In the genomic region with DNA sequence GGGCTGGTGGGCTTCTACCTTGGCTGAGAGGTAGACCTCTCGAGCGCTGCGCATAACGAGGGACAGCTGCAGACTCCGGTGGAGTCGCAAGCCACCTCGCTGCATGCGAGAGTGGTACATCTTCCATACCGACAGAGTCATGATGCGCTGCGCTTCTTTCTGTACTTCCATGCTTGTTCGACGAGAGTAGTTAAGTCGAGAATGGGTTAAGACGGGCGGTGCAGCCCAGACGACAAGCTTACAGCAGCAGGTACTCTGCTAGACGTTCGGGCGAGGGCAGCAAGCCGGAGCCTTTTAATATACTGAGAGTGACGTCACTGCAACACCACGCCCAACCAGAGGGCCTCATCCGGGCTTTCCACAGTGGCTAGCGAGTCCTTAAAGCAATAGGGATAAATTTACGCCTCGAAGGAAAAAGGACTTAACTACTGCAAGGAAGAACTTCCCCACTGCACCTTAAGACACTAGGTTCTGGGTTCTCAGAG, we compare ENCODE assay signal across 8 mouse cellular contexts. TPM values are rescaled to one million over a fixed set of nuclear protein-coding genes. Genes with fewer than 3 reads are reported as not detected.
DNase-seq lines count a peak whose midpoint lies in the region; ATAC-seq and TF ChIP-seq lines count a peak whose summit lies in the region.

A gene (minus strand): TSS at position 272 of the 485 bp plus-strand sequence.

- peak within 1 kb of the TSS; percentile 97 for H3K27ac ChIP-seq in CH12.LX (ENCODE audit: insufficient read depth, low read depth)
- H3K27ac ChIP-seq in forebrain, embryonic 11.5 days (ENCODE audit: low read depth, low read length), result peak within 1 kb of the TSS; percentile 87
- H3K27ac ChIP-seq in heart, embryonic 16.5 days (ENCODE audit: low read length), result peak within 1 kb of the TSS; percentile 90
- H3K27ac ChIP-seq in liver, embryonic 14.5 days, result peak within 1 kb of the TSS; percentile 98
- peak within 1 kb of the TSS; percentile 99 for H3K27ac ChIP-seq in stomach, embryonic 15.5 days

- peak within 1 kb of the TSS; percentile 68 to 97 (median 80) for H3K4me3 ChIP-seq in CH12.LX (replicated peaks in 1 of 3; ENCODE audit: low read depth in 2 of 3, low read length in 2 of 3, poor library complexity in 1 of 3)
- peak within 1 kb of the TSS; percentile 88 for H3K4me3 ChIP-seq in forebrain, embryonic 11.5 days (ENCODE audit: low read depth, low read length)
- H3K4me3 ChIP-seq in heart, embryonic 16.5 days (ENCODE audit: low read length), result peak within 1 kb of the TSS; percentile 76
- peak within 1 kb of the TSS; percentile 85 to 89 for H3K4me3 ChIP-seq in liver, embryonic 14.5 days (ENCODE audit: insufficient read depth in 1 of 2, low read depth in 2 of 2, low read length in 2 of 2)
- peak within 1 kb of the TSS; percentile 89 for H3K4me3 ChIP-seq in stomach, embryonic 15.5 days (replicated peaks)

- peak; percentile 100 for TF ChIP-seq POLR2A in CH12.LX (IDR thresholded peaks at IDR 0.05; ENCODE audit: low read depth, low read length)

- TF ChIP-seq CTCF in CH12.LX (conservative IDR thresholded peaks at IDR 0.05 in 1 of 2, IDR thresholded peaks at IDR 0.05 in 1 of 2; ENCODE audit: low read depth in 2 of 2, low read length in 2 of 2), result no peak
- TF ChIP-seq CTCF in liver, embryonic 14.5 days (IDR thresholded peaks at IDR 0.05; ENCODE audit: low read depth), result 0 out of 2 replicates have a peak, but pooled peaks have one; percentile 4

- peak within 1 kb of the TSS; percentile 95 for H3K9ac ChIP-seq in CH12.LX (ENCODE audit: insufficient read depth, low read depth)
- H3K9ac ChIP-seq in forebrain, embryonic 11.5 days (ENCODE audit: low read length), result peak within 1 kb of the TSS; percentile 89
- peak within 1 kb of the TSS; percentile 89 for H3K9ac ChIP-seq in heart, embryonic 16.5 days (ENCODE audit: low read length)
- peak within 1 kb of the TSS; percentile 81 for H3K9ac ChIP-seq in liver, embryonic 14.5 days (replicated peaks)
- H3K9ac ChIP-seq in stomach, embryonic 15.5 days, result peak within 1 kb of the TSS; percentile 82

- H3K4me2 ChIP-seq in CH12.LX (ENCODE audit: insufficient read depth, low read depth, poor library complexity, severe bottlenecking), result peak within 1 kb of the TSS; percentile 82
- peak within 1 kb of the TSS; percentile 98 for H3K4me2 ChIP-seq in forebrain, embryonic 11.5 days (ENCODE audit: low read depth, low read length, severe bottlenecking)
- peak within 1 kb of the TSS; percentile 86 for H3K4me2 ChIP-seq in heart, embryonic 16.5 days (ENCODE audit: low read depth, low read length)
- peak within 1 kb of the TSS; percentile 98 for H3K4me2 ChIP-seq in liver, embryonic 14.5 days (ENCODE audit: low read depth)
- peak within 1 kb of the TSS; percentile 78 for H3K4me2 ChIP-seq in stomach, embryonic 15.5 days

- peak; percentile 64 for TF ChIP-seq EP300 in CH12.LX (IDR thresholded peaks at IDR 0.05; ENCODE audit: low read length)
- TF ChIP-seq EP300 in liver, embryonic 14.5 days (IDR thresholded peaks at IDR 0.05; ENCODE audit: low read depth), result no peak

- WGBS in forebrain, embryonic 11.5 days, result under 1% methylated on average over 27 of the region's 27 CpGs
- 0% methylated on average over 27 of the region's 27 CpGs for WGBS in heart, embryonic 16.5 days
- under 1% methylated on average over 27 of the region's 27 CpGs for WGBS in liver, embryonic 14.5 days (ENCODE audit: insufficient replicate concordance)
- WGBS in stomach, embryonic 15.5 days, result 0% methylated on average over 27 of the region's 27 CpGs

- peaks cover 7 to 37% of the 10 kb centered on the region in 2 experiments for H3K4me1 ChIP-seq in CH12.LX (ENCODE audit: control insufficient read depth in 1 of 2, insufficient read depth in 2 of 2)
- H3K4me1 ChIP-seq in forebrain, embryonic 11.5 days (replicated peaks; ENCODE audit: control insufficient read depth, insufficient read depth, low read length), result peaks cover 6% of the 10 kb centered on the region
- peaks cover 30% of the 10 kb centered on the region for H3K4me1 ChIP-seq in heart, embryonic 16.5 days (ENCODE audit: control insufficient read depth, insufficient read depth, low read length)
- H3K4me1 ChIP-seq in liver, embryonic 14.5 days (replicated peaks; ENCODE audit: control insufficient read depth in 2 of 2, insufficient read depth in 2 of 2, low read length in 1 of 2), result peaks cover 30 to 42% of the 10 kb centered on the region in 2 experiments
- H3K4me1 ChIP-seq in stomach, embryonic 15.5 days, result peaks cover 22% of the 10 kb centered on the region

- in situ Hi-C loops in CH12.LX (cut with MboI; ENCODE audit: low pct_ligation_motif_present, low pct_unique_long_range_greater_than_20kb, low sequenced_read_pairs), result no loop called here

- no peaks in the 10 kb centered on the region for H3K9me3 ChIP-seq in CH12.LX (replicated peaks; ENCODE audit: low read length)
- no peaks in the 10 kb centered on the region for H3K9me3 ChIP-seq in forebrain, embryonic 11.5 days (ENCODE audit: control insufficient read depth, low read length)
- no peaks in the 10 kb centered on the region for H3K9me3 ChIP-seq in heart, embryonic 16.5 days (replicated peaks; ENCODE audit: control insufficient read depth, low read length)
- H3K9me3 ChIP-seq in liver, embryonic 14.5 days (ENCODE audit: control insufficient read depth, low read length), result no peaks in the 10 kb centered on the region
- H3K9me3 ChIP-seq in stomach, embryonic 15.5 days, result no peaks in the 10 kb centered on the region

- DNase-seq in CH12.LX (ENCODE audit: extremely low read depth), result peak; percentile 93
- DNase-seq in c-Kit-positive CD71-positive TER-119-negative erythroid progenitor cells, embryonic 14.5 days (ENCODE audit: low read depth), result peak; percentile 90
- DNase-seq in forebrain, embryonic 11.5 days (ENCODE audit: low spot score), result peak; percentile 96
- DNase-seq in kidney, postnatal 36 days, result peak; percentile 96 to 98
- peak; percentile 89 to 92 (median 90) for DNase-seq in liver, embryonic 14.5 days (ENCODE audit: low read depth in 3 of 3, low spot score in 3 of 3)
- peak; percentile 96 for DNase-seq in neural tube, embryonic 10.5 days (ENCODE audit: extremely low spot score, low spot score)

- ATAC-seq in forebrain, embryonic 11.5 days (replicated peaks; ENCODE audit: low FRiP score), result peak; percentile 76
- ATAC-seq in heart, embryonic 16.5 days (replicated peaks; ENCODE audit: extremely low read depth, insufficient read depth, low FRiP score), result peak; percentile 76
- ATAC-seq in liver, embryonic 14.5 days (ENCODE audit: insufficient read depth), result peak; percentile 67
- peak; percentile 67 for ATAC-seq in stomach, embryonic 15.5 days (ENCODE audit: insufficient read depth, low FRiP score, low read depth)

- dilution Hi-C loops in CH12.LX (cut with MboI; ENCODE audit: extremely low pct_ligation_motif_present, extremely low pct_unique_long_range_greater_than_20kb, low sequenced_read_pairs), result no loop called here

- no peaks in the 10 kb centered on the region for H3K27me3 ChIP-seq in CH12.LX (replicated peaks)
- no peaks in the 10 kb centered on the region for H3K27me3 ChIP-seq in forebrain, embryonic 11.5 days (ENCODE audit: control insufficient read depth, insufficient read depth, low read length)
- no peaks in the 10 kb centered on the region for H3K27me3 ChIP-seq in heart, embryonic 16.5 days (ENCODE audit: control insufficient read depth, insufficient read depth, low read length)
- no peaks in the 10 kb centered on the region for H3K27me3 ChIP-seq in liver, embryonic 14.5 days (ENCODE audit: control insufficient read depth, insufficient read depth, low read length)
- no peaks in the 10 kb centered on the region for H3K27me3 ChIP-seq in stomach, embryonic 15.5 days (replicated peaks)

- peaks cover 0 to 7% of the 10 kb centered on the region in 2 experiments for H3K36me3 ChIP-seq in CH12.LX (replicated peaks in 1 of 2; ENCODE audit: control insufficient read depth in 1 of 2, insufficient read depth in 1 of 2, low read length in 1 of 2)
- no peaks in the 10 kb centered on the region for H3K36me3 ChIP-seq in forebrain, embryonic 11.5 days (ENCODE audit: control insufficient read depth, insufficient read depth, low read length)
- no peaks in the 10 kb centered on the region for H3K36me3 ChIP-seq in heart, embryonic 16.5 days (ENCODE audit: control insufficient read depth, insufficient read depth)
- H3K36me3 ChIP-seq in liver, embryonic 14.5 days (replicated peaks; ENCODE audit: control insufficient read depth, insufficient read depth, low read depth), result no peaks in the 10 kb centered on the region
- no peaks in the 10 kb centered on the region for H3K36me3 ChIP-seq in stomach, embryonic 15.5 days

- H3K79me2 ChIP-seq in CH12.LX (replicated peaks; ENCODE audit: control insufficient read depth, extremely low read depth, insufficient read depth, poor library complexity, severe bottlenecking), result peaks cover 23% of the 10 kb centered on the region

- no peak for TF ChIP-seq RAD21 in CH12.LX (IDR thresholded peaks at IDR 0.05; ENCODE audit: low read depth, low read length)

TF ChIP-seq in CH12.LX, 34 proteins besides CTCF, POLR2A, EP300 and RAD21 (continues in another document):
- TF ChIP-seq CHD2 (IDR thresholded peaks at IDR 0.05; ENCODE audit: low read length), result no peak; the same call in 1 of the 2 replicates
- peak; percentile 54; the same call in 1 of the 2 replicates for TF ChIP-seq MYC (IDR thresholded peaks at IDR 0.05; ENCODE audit: low read depth, low read length)
- no peak for TF ChIP-seq USF2 (conservative IDR thresholded peaks at IDR 0.05; ENCODE audit: low read depth, low read length)
- no peak for TF ChIP-seq MAX (IDR thresholded peaks at IDR 0.05; ENCODE audit: low read length)
- peak; percentile 78 for TF ChIP-seq TCF12 (IDR thresholded peaks at IDR 0.05; ENCODE audit: low read depth, low read length)
- TF ChIP-seq NRF1 (IDR thresholded peaks at IDR 0.05; ENCODE audit: low read depth, low read length), result no peak
- TF ChIP-seq ETS1 (conservative IDR thresholded peaks at IDR 0.05; ENCODE audit: low read depth, low read length), result peak; percentile 67
- no peak for TF ChIP-seq ZKSCAN1 (IDR thresholded peaks at IDR 0.05; ENCODE audit: borderline replicate concordance, low read depth, low read length)
- no peak for TF ChIP-seq ZNF384 (IDR thresholded peaks at IDR 0.05; ENCODE audit: low read depth, low read length)
- peak; percentile 41; the same call in 1 of the 2 replicates for TF ChIP-seq IRF4 (IDR thresholded peaks at IDR 0.05; ENCODE audit: low read depth, low read length)
- no peak; the same call in 1 of the 2 replicates for TF ChIP-seq MAZ (IDR thresholded peaks at IDR 0.05; ENCODE audit: low read depth, low read length)

RNA-seq across cellular contexts. Expression of the gene that starts here (rescaled TPM):
- 22.7 and 30.3 TPM in 2 replicates for total RNA-seq in CH12.LX (2012; rRNA removed)
- 30.9 and 35.4 TPM in 2 replicates for total RNA-seq in CH12.LX (2014; rRNA removed)
- 25.7 and 26.3 TPM in 2 replicates for polyA plus RNA-seq in CH12.LX (2012; ENCODE audit: insufficient read length, low read depth)
- polyA plus RNA-seq in forebrain, embryonic 11.5 days (2014; fragmentation: Nextera tagmentation; extraction: Ambion mirVana), result 67.3 and 68.7 TPM in 2 replicates
- polyA plus RNA-seq in heart, embryonic 16.5 days (2015; fragmentation: Nextera tagmentation; extraction: Ambion mirVana), result 43.0 and 43.3 TPM in 2 replicates
- 6.2 and 8.4 TPM in 2 replicates for polyA plus RNA-seq in liver, embryonic 14.5 days (2012; rRNA removed)
- polyA plus RNA-seq in liver, embryonic 14.5 days (2014; fragmentation: Nextera tagmentation; extraction: Ambion mirVana), result 12.6 and 15.0 TPM in 2 replicates
- 86.4 and 90.3 TPM in 2 replicates for polyA plus RNA-seq in stomach, embryonic 15.5 days (2015; fragmentation: Nextera tagmentation; extraction: Ambion mirVana)

Comparison
In these comparisons a context has a peak if more than half of its experiments do, and no peak if none do; other contexts are left out.
1. Peak in every context shown above with its lines: DNase-seq, ATAC-seq, H3K4me3 ChIP-seq and H3K27ac ChIP-seq.